Mouse (Mus musculus): ENCODE measurements around the gene Cstf2. TPM values are rescaled to one million over a fixed set of nuclear protein-coding genes. Genes with fewer than 3 reads are reported as not detected.

Gene Cstf2
- total RNA-seq (2023) = 10 to 100 TPM; 42.0 to 47.0 TPM

DNA sequence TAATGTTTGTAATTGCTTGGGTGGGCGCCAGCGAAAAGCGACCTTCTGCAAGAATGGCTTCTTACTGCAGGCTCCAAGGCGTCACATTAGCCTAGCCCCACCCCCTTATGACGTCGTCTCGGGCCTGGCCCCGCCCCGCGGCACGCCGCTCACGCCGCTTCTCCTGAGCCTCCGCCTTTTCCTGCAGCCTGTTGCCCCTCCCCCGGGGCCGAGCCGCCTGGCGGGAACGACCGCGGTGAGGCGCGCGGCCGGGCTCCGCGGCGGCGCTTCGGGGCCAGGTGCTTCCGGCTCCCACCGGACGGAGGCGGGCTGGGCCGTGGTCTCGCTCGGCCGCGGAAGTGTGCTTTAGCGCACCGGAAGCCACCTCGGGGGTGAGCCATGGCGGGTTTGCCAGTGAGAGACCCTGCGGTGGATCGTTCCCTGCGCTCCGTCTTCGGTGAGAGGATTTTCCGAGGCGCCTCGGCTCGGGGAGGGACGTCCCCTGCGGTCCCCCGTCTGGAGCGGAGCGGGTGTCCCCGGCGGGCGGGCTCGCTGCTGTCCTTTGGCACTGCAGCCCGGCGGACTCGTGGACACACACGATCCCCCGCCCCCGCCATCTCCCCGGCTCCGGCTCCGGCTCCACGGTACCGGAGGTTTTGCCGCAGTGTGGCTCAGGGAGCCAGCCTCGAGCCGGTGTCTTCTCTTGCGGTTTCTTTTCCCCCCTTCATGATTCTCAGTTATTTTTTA, at the start of gene Cstf2:
Gene Cstf2, plus strand, starts transcription at position 201 of the 726 bp plus-strand sequence.

Other genes with a start within 250 kb of the Cstf2 start
- not detected for gene Tnmd, start 208.2 kb upstream of the Cstf2 start, total RNA-seq (2023)
- 1 to 10 TPM; 1.4 to 1.6 TPM for gene Tspan6, start 160.8 kb upstream of the Cstf2 start, total RNA-seq (2023)
- not detected for gene Srpx2, start 150.8 kb upstream of the Cstf2 start, total RNA-seq (2023)
- not detected for gene Sytl4, start 77.4 kb upstream of the Cstf2 start, total RNA-seq (2023)
- 10 to 100 TPM; 17.1 to 20.2 TPM for gene Xkrx, start 102.9 kb downstream of the Cstf2 start, total RNA-seq (2023)
- gene Arl13a, start 128.3 kb downstream of the Cstf2 start, total RNA-seq (2023) = not detected
- 1 to 10 TPM; 1.3 to 2.3 TPM for gene Nox1, start 162.8 kb downstream of the Cstf2 start, total RNA-seq (2023)
- 10 to 100 TPM; 20.9 to 29.6 TPM for gene Trmt2b, start 217.8 kb downstream of the Cstf2 start, total RNA-seq (2023)
- gene Tmem35a, start 236.0 kb downstream of the Cstf2 start, total RNA-seq (2023) = under 1 TPM in 1 of 2 experiments, not detected in 1; 0.47 TPM
- gene Cenpi, start 248.9 kb downstream of the Cstf2 start, total RNA-seq (2023) = 1 to 10 TPM; 1.6 to 1.9 TPM

All from T-cell, adult 66 days (primary cell).